Mouse (Mus musculus): ENCODE measurements at regions not wholly inside any gene's neighbourhood (a gene's known extent, or its start where the extent isn't known, plus 50 kb on each side); places are given as distances from the start of the nearest gene placed in this dataset.

GRCm38 (mm10) chr17:14519367-14519766 lies 174.7 kb downstream of the Thbs2 start:
- Histone ChIP-seq H3K9ac (replicated peaks; ENCODE audit: low read depth, low read length) (no peak overlapping the region), H3K27me3 (ENCODE audit: control insufficient read depth, insufficient read depth, low read length) (no peaks in the 10 kb centered on the region), H3K36me3 (ENCODE audit: control insufficient read depth, insufficient read depth, low read length) (no peaks in the 10 kb centered on the region), H3K27ac (ENCODE audit: low read length) (no peak overlapping the region), H3K9me3 (ENCODE audit: control insufficient read depth, low read depth, low read length) (no peaks in the 10 kb centered on the region), H3K4me1 (ENCODE audit: control insufficient read depth, insufficient read depth, low read length) (no peaks in the 10 kb centered on the region), H3K4me3 (ENCODE audit: low read depth, low read length) (no peak overlapping the region), H3K4me2 (replicated peaks; ENCODE audit: low read depth, low read length) (no peak overlapping the region)
- no peak for ATAC-seq (ENCODE audit: insufficient number of reproducible peaks, insufficient read depth, low FRiP score, low read depth)
- WGBS, result 64% methylated on average over 4 of the region's 4 CpGs

DNA sequence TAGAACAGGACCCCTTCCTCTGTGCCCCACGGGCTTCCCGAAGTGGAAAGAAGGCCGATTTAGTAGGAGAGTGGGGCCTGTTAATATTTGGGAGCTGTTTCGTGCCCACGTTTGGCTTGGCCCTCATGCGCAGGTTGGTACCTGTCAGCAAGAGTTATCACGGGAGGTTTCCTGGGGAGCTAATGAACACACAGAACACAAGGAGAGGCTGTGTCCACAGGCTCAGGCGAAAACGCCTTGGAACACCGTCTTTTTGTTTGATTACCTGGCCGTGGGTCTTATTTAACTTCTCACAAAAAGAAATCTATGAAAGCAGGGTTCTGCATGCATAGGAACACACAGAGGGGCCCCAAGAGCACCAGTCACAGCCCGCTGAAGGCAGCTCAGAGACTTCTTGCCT lies 175.8 kb downstream of the Thbs2 start:
- Histone ChIP-seq H3K4me3 (ENCODE audit: low read depth, low read length) (no peak overlapping the region), H3K27me3 (ENCODE audit: control insufficient read depth, insufficient read depth, low read length) (no peaks in the 10 kb centered on the region), H3K4me1 (ENCODE audit: control insufficient read depth, insufficient read depth, low read length) (no peaks in the 10 kb centered on the region), H3K9me3 (ENCODE audit: control insufficient read depth, low read depth, low read length) (no peaks in the 10 kb centered on the region), H3K36me3 (ENCODE audit: control insufficient read depth, insufficient read depth, low read length) (no peaks in the 10 kb centered on the region), H3K4me2 (replicated peaks; ENCODE audit: low read depth, low read length) (no peak overlapping the region), H3K9ac (replicated peaks; ENCODE audit: low read depth, low read length) (no peak overlapping the region), H3K27ac (ENCODE audit: low read length) (peak overlapping the region; percentile 35; the same call in 1 of the 2 replicates)
- ATAC-seq (ENCODE audit: insufficient number of reproducible peaks, insufficient read depth, low FRiP score, low read depth), result no peak
- WGBS, result 72% methylated on average over 12 of the region's 12 CpGs

DNA sequence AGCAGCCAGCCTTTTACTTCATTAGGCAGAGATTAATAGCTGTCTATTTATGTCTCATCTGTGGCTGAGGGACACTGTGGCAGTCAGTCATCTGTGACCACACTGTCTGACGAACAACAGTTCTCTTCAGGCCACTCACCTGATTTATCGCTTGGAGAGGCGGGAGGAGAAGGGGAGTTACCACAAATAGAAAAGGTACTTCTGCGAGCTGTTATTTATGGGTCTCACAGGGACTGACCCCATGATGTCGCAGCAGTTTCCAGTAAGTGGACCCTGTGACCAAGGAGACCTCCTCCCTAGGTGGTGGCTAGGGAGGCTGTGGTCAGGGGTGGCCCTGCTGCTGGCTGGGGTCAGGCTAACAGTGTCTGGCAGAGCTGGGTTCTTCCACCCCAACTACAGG lies 176.7 kb downstream of the Thbs2 start:
- Histone ChIP-seq H3K4me2 (replicated peaks; ENCODE audit: low read depth, low read length) (no peak overlapping the region), H3K27me3 (ENCODE audit: control insufficient read depth, insufficient read depth, low read length) (no peaks in the 10 kb centered on the region), H3K4me1 (ENCODE audit: control insufficient read depth, insufficient read depth, low read length) (no peaks in the 10 kb centered on the region), H3K4me3 (ENCODE audit: low read depth, low read length) (no peak overlapping the region), H3K9me3 (ENCODE audit: control insufficient read depth, low read depth, low read length) (no peaks in the 10 kb centered on the region), H3K27ac (ENCODE audit: low read length) (no peak overlapping the region), H3K36me3 (ENCODE audit: control insufficient read depth, insufficient read depth, low read length) (no peaks in the 10 kb centered on the region), H3K9ac (replicated peaks; ENCODE audit: low read depth, low read length) (no peak overlapping the region)
- ATAC-seq (ENCODE audit: insufficient number of reproducible peaks, insufficient read depth, low FRiP score, low read depth), result no peak
- 75% methylated on average over 5 of the region's 5 CpGs for WGBS

GRCm38 (mm10) chr17:14516097-14516496 lies 177.9 kb downstream of the Thbs2 start:
- Histone ChIP-seq H3K9me3 (ENCODE audit: control insufficient read depth, low read depth, low read length) (no peaks in the 10 kb centered on the region), H3K36me3 (ENCODE audit: control insufficient read depth, insufficient read depth, low read length) (no peaks in the 10 kb centered on the region), H3K27ac (ENCODE audit: low read length) (no peak overlapping the region), H3K27me3 (ENCODE audit: control insufficient read depth, insufficient read depth, low read length) (no peaks in the 10 kb centered on the region), H3K4me3 (ENCODE audit: low read depth, low read length) (no peak overlapping the region), H3K4me1 (ENCODE audit: control insufficient read depth, insufficient read depth, low read length) (no peaks in the 10 kb centered on the region), H3K4me2 (replicated peaks; ENCODE audit: low read depth, low read length) (no peak overlapping the region), H3K9ac (replicated peaks; ENCODE audit: low read depth, low read length) (no peak overlapping the region)
- WGBS, result 17% methylated on average over 8 of the region's 8 CpGs
- ATAC-seq (ENCODE audit: insufficient number of reproducible peaks, insufficient read depth, low FRiP score, low read depth), result peak; percentile 20; the same call in 1 of the 2 replicates

DNA sequence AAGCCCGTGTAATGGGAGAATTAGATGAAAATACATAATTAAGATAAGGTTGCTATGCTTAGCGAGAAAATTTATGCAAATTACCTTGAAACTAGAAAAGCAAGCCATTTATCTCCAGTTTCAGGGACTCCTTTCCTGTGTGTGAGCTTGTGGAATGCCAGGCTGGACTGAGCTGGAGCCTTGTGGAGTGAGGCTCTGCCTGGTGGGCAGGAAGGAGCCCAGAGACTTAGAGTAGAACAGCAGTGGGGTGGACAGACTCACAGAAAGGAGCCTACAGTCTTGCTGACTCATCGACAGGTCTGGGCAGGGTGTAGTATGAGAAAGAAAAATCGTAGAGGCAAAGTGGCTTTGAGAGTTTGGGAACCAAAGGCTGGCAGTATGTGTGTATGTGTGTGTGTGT lies 180.6 kb downstream of the Thbs2 start:
- H3K4me3 ChIP-seq (ENCODE audit: low read depth, low read length), result no peak overlapping the region
- H3K36me3 ChIP-seq (ENCODE audit: control insufficient read depth, insufficient read depth, low read length), result no peaks in the 10 kb centered on the region
- whole genome bisulfite sequencing, result 78% methylated on average over 4 of the region's 4 CpGs
- H3K9ac ChIP-seq (replicated peaks; ENCODE audit: low read depth, low read length), result no peak overlapping the region
- no peak overlapping the region for H3K4me2 ChIP-seq (replicated peaks; ENCODE audit: low read depth, low read length)
- ATAC-seq (ENCODE audit: insufficient number of reproducible peaks, insufficient read depth, low FRiP score, low read depth), result no peak
- no peaks in the 10 kb centered on the region for H3K9me3 ChIP-seq (ENCODE audit: control insufficient read depth, low read depth, low read length)
- H3K27ac ChIP-seq (ENCODE audit: low read length), result no peak overlapping the region
- H3K4me1 ChIP-seq (ENCODE audit: control insufficient read depth, insufficient read depth, low read length), result peaks cover 7% of the 10 kb centered on the region; the same call in 1 of the 2 replicates
- no peaks in the 10 kb centered on the region for H3K27me3 ChIP-seq (ENCODE audit: control insufficient read depth, insufficient read depth, low read length)

DNA sequence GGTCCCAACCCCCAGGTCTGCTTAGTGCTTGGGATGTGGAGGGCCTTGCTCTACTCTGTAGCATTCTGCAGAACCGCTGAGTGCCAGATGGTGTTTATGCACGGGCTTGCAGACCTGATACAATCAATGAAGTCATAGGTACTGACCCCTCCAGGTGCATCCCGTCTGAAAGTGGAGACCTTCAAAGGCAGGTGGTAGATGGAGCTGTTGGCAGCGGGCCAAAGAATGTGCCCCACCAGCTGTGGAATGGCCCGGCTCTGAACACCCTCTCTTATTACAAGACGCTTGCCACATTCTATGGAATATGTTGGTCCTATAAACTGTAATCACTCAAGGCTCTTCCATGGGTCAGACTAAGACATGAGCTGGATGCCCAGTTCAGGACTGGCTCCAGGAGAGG lies 183.5 kb downstream of the Thbs2 start:
- Histone ChIP-seq H3K27me3 (ENCODE audit: control insufficient read depth, insufficient read depth, low read length) (no peaks in the 10 kb centered on the region), H3K4me1 (ENCODE audit: control insufficient read depth, insufficient read depth, low read length) (peaks cover 7% of the 10 kb centered on the region; the same call in 1 of the 2 replicates), H3K36me3 (ENCODE audit: control insufficient read depth, insufficient read depth, low read length) (no peaks in the 10 kb centered on the region), H3K4me3 (ENCODE audit: low read depth, low read length) (no peak overlapping the region), H3K9me3 (ENCODE audit: control insufficient read depth, low read depth, low read length) (no peaks in the 10 kb centered on the region), H3K9ac (replicated peaks; ENCODE audit: low read depth, low read length) (no peak overlapping the region), H3K27ac (ENCODE audit: low read length) (no peak overlapping the region), H3K4me2 (replicated peaks; ENCODE audit: low read depth, low read length) (no peak overlapping the region)
- peak; percentile 63; the same call in 1 of the 2 replicates for ATAC-seq (ENCODE audit: insufficient number of reproducible peaks, insufficient read depth, low FRiP score, low read depth)
- 24% methylated on average over 6 of the region's 6 CpGs for WGBS

DNA sequence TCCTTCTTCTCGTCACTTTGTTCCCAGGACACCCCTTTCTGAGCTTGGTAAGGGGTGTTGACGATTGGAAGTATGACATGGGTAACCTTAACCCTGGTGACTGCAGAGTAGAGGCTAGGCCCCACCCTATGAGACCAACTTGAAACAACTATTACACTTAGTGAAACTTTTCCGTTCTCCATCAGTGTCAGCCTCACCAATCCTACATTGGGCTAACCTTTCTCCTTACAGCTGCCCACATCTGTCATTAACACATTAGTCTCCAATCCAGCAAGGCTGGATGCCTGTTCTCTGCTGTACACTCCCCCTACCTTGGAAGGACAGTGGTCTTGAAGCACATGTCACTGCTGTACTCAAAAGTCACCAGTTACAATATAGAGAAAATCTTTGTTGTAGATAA lies 186.9 kb downstream of the Thbs2 start:
- no peak overlapping the region for H3K4me3 ChIP-seq (ENCODE audit: low read depth, low read length)
- peaks cover 7% of the 10 kb centered on the region; the same call in 1 of the 2 replicates for H3K4me1 ChIP-seq (ENCODE audit: control insufficient read depth, insufficient read depth, low read length)
- no peaks in the 10 kb centered on the region for H3K27me3 ChIP-seq (ENCODE audit: control insufficient read depth, insufficient read depth, low read length)
- no peaks in the 10 kb centered on the region for H3K36me3 ChIP-seq (ENCODE audit: control insufficient read depth, insufficient read depth, low read length)
- H3K9ac ChIP-seq (replicated peaks; ENCODE audit: low read depth, low read length), result no peak overlapping the region
- H3K4me2 ChIP-seq (replicated peaks; ENCODE audit: low read depth, low read length), result no peak overlapping the region
- H3K9me3 ChIP-seq (ENCODE audit: control insufficient read depth, low read depth, low read length), result no peaks in the 10 kb centered on the region
- no peak for ATAC-seq (ENCODE audit: insufficient number of reproducible peaks, insufficient read depth, low FRiP score, low read depth)
- H3K27ac ChIP-seq (ENCODE audit: low read length), result no peak overlapping the region
- WGBS, result 83% methylated on average over 3 of the region's 3 CpGs

DNA sequence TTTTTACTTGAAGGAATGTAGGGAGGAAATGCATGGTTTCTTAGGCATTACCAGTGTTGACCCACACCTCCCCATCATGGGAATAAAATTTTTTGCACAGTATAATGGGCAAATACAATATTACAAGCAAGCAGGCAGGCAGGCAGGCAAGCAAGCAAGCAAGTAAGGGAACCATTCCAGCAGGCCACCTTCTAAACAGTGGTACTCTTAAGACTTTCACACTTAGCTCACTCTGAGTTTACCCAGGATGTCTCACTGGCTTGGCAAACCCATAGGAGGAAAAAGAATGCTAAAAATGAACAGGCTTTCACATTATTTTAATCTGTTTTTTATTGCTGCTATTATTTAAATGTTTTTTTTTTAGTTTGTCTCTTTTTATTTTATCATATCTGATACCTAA lies 187.9 kb downstream of the Thbs2 start:
- H3K9ac ChIP-seq (replicated peaks; ENCODE audit: low read depth, low read length), result no peak overlapping the region
- no peak overlapping the region for H3K4me3 ChIP-seq (ENCODE audit: low read depth, low read length)
- H3K27ac ChIP-seq (ENCODE audit: low read length), result no peak overlapping the region
- H3K4me1 ChIP-seq (ENCODE audit: control insufficient read depth, insufficient read depth, low read length), result peaks cover 7% of the 10 kb centered on the region; the same call in 1 of the 2 replicates
- no peaks in the 10 kb centered on the region for H3K9me3 ChIP-seq (ENCODE audit: control insufficient read depth, low read depth, low read length)
- ATAC-seq (ENCODE audit: insufficient number of reproducible peaks, insufficient read depth, low FRiP score, low read depth), result no peak
- no peak overlapping the region for H3K4me2 ChIP-seq (replicated peaks; ENCODE audit: low read depth, low read length)
- no peaks in the 10 kb centered on the region for H3K36me3 ChIP-seq (ENCODE audit: control insufficient read depth, insufficient read depth, low read length)
- no peaks in the 10 kb centered on the region for H3K27me3 ChIP-seq (ENCODE audit: control insufficient read depth, insufficient read depth, low read length)

- Histone ChIP-seq H3K4me2 (replicated peaks; ENCODE audit: low read depth, low read length) (no peak overlapping the region), H3K9ac (replicated peaks; ENCODE audit: low read depth, low read length) (no peak overlapping the region), H3K27ac (ENCODE audit: low read length) (no peak overlapping the region), H3K4me1 (ENCODE audit: control insufficient read depth, insufficient read depth, low read length) (peaks cover under 1% of the 10 kb centered on the region; the same call in 1 of the 2 replicates), H3K9me3 (ENCODE audit: control insufficient read depth, low read depth, low read length) (no peaks in the 10 kb centered on the region), H3K36me3 (ENCODE audit: control insufficient read depth, insufficient read depth, low read length) (no peaks in the 10 kb centered on the region), H3K4me3 (ENCODE audit: low read depth, low read length) (no peak overlapping the region), H3K27me3 (ENCODE audit: control insufficient read depth, insufficient read depth, low read length) (no peaks in the 10 kb centered on the region)
- WGBS, result 58% methylated on average over 4 of the region's 4 CpGs
- no peak for ATAC-seq (ENCODE audit: insufficient number of reproducible peaks, insufficient read depth, low FRiP score, low read depth)
Measured at GRCm38 (mm10) chr17:14505415-14505814, 188.6 kb downstream of the Thbs2 start.

All from stomach, embryonic 14.5 days (tissue).